Mouse (Mus musculus): ENCODE measurements around the gene Sh2d1b1.

GRCm38 (mm10) chr1:170301686-170302085 is 24.6 kb downstream of the Sh2d1b1 start:
- TF ChIP-seq POLR2A (IDR thresholded peaks at IDR 0.05; ENCODE audit: borderline replicate concordance, extremely low read depth, insufficient read depth, insufficient read length, poor library complexity, severe bottlenecking) (no peak), CTCF (IDR thresholded peaks at IDR 0.05; ENCODE audit: borderline replicate concordance, extremely low read depth, insufficient read depth, insufficient read length) (no peak)

All from brain, embryonic 14.5 days (tissue).